Mouse (Mus musculus): ENCODE data around the gene Cyp27a1. TPM values are rescaled to one million over a fixed set of nuclear protein-coding genes. Genes with fewer than 3 reads are reported as not detected.

Cyp27a1 gene
- total and polyA plus RNA-seq, 2 experiments from 2014 or later, result 2.8 to 3.2 TPM

DNA sequence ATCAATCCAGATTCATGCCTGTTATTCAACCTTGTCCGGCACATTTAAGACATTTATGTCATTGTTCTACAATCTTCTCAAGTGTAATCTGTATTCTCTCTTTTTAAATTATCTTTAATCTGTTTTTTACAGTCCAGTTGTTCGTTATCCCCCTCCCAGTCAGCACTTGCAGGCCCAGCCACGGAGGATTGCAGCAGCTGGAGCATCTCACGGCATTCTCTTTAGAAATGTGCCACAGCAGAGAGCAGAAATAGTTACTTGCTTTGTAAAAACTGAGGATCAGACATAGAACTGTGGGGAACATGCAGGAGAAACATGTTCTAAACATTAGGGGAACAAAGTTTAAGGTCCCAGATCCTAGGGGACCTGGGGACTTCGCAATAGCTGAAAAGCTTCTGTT, 8.4 kb upstream of the Cyp27a1 start:
- Histone ChIP-seq H3K27me3 (ENCODE audit: insufficient read depth, low read length) (no peaks in the 10 kb centered on the region), H3K9ac (replicated peaks; ENCODE audit: low read length) (no peak overlapping the region), H3K4me2 (ENCODE audit: low read depth, low read length) (no peak overlapping the region), H3K4me3 (ENCODE audit: low read length) (no peak overlapping the region), H3K9me3 (ENCODE audit: low read length) (no peaks in the 10 kb centered on the region), H3K27ac (no peak overlapping the region), H3K36me3 (ENCODE audit: insufficient read depth, low read length) (no peaks in the 10 kb centered on the region), H3K4me1 (ENCODE audit: insufficient read depth, low read length) (no peaks in the 10 kb centered on the region)
- no peak for TF ChIP-seq CTCF (IDR thresholded peaks at IDR 0.05; ENCODE audit: low read depth)
- ATAC-seq (no peak), DNase-seq (ENCODE audit: low spot score) (no peak)
- WGBS, result 87% methylated on average over 5 of the region's 5 CpGs

DNA sequence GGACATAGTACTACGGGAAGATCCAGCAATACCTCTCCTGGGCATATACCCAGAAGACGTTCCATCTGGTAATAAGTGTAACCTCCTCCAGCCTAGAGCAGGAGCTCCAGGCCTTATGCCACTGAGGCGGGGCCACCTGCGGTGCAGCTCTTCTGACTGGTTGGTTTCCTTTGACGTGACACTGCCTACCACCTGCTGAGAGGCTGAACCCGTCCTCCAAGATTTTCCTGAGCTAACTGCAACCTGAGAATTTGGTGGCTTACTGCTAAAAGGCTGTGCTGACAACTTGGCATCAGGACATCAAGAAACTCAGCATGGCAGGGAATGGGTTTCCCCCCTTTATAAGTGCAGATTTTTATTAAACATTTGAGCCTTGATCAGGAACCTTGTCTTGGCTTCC, 3.8 kb upstream of the Cyp27a1 start:
- Histone ChIP-seq H3K27ac (no peak overlapping the region), H3K27me3 (ENCODE audit: insufficient read depth, low read length) (no peaks in the 10 kb centered on the region), H3K4me1 (ENCODE audit: insufficient read depth, low read length) (0 out of 2 replicates have a peak, but pooled peaks cover 8% of the 10 kb centered on the region), H3K36me3 (ENCODE audit: insufficient read depth, low read length) (no peaks in the 10 kb centered on the region), H3K9me3 (ENCODE audit: low read length) (no peaks in the 10 kb centered on the region), H3K4me2 (ENCODE audit: low read depth, low read length) (no peak overlapping the region), H3K9ac (replicated peaks; ENCODE audit: low read length) (no peak overlapping the region), H3K4me3 (ENCODE audit: low read length) (no peak overlapping the region)
- ATAC-seq, result no peak
- no peak for TF ChIP-seq CTCF (IDR thresholded peaks at IDR 0.05; ENCODE audit: low read depth)
- WGBS, result 36% methylated on average over 6 of the region's 6 CpGs
- no peak for DNase-seq (ENCODE audit: low spot score)

DNA sequence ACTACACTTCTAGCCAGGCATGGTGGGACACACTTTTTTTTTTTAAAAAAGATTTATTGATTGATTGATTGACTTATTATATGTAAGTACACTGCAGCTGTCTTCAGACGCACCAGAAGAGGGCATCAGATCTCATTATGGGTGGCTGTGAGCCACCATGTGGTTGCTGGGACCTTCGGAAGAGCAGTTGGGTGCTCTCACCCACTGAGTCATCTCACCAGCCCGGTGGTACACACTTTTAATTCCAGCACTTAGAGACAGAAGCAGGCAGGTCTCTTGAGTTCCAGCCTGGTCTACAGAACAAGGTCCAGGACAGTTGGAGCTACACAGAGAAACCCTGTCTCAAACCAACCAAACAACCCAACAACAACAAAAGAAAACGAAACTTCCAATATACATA, 1.3 kb upstream of the Cyp27a1 start:
- Histone ChIP-seq H3K9me3 (ENCODE audit: low read length) (no peaks in the 10 kb centered on the region), H3K27me3 (ENCODE audit: insufficient read depth, low read length) (no peaks in the 10 kb centered on the region), H3K4me2 (ENCODE audit: low read depth, low read length) (no peak overlapping the region), H3K4me3 (ENCODE audit: low read length) (no peak overlapping the region), H3K27ac (no peak overlapping the region), H3K36me3 (ENCODE audit: insufficient read depth, low read length) (no peaks in the 10 kb centered on the region), H3K9ac (replicated peaks; ENCODE audit: low read length) (no peak overlapping the region), H3K4me1 (ENCODE audit: insufficient read depth, low read length) (0 out of 2 replicates have a peak, but pooled peaks cover 8% of the 10 kb centered on the region)
- TF ChIP-seq CTCF (IDR thresholded peaks at IDR 0.05; ENCODE audit: low read depth), result no peak
- ATAC-seq (no peak), DNase-seq (ENCODE audit: low spot score) (no peak)
- 62% methylated on average over 4 of the region's 4 CpGs for WGBS

DNA sequence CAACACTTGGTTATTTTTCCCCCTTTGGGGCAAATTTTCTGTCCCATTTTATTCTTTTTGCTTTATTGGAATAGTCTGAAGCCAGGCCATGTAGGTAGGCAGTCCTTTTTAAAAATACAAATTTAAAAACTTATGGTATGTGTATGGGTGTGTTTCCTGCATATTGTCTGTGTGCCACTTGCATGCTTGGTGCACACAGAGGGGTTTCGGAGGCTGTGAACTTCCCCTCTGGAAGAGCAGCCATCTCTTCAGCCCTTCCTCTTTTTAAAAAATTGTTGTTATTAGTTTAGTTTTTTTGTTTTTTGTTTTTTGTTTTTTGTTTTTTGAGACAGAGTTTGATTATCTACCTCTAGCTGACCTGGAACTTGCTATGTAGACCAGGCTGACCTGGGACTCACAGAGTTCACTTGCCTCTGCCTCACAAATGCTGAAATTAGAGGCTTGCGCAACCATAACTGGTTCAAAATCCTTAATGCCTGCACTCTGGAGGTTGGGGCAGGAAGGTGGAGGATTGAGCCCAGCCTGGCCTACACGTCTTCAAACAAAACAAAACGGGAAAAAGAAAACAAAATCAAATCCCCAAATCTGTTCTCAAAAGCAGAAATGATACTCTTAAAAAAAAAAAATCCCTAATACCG, 794 bp upstream of the Cyp27a1 start:
- Histone ChIP-seq H3K4me1 (ENCODE audit: insufficient read depth, low read length) (0 out of 2 replicates have a peak, but pooled peaks cover 8% of the 10 kb centered on the region), H3K27ac (no peak overlapping the region), H3K27me3 (ENCODE audit: insufficient read depth, low read length) (no peaks in the 10 kb centered on the region), H3K9me3 (ENCODE audit: low read length) (no peaks in the 10 kb centered on the region), H3K36me3 (ENCODE audit: insufficient read depth, low read length) (no peaks in the 10 kb centered on the region), H3K9ac (replicated peaks; ENCODE audit: low read length) (no peak overlapping the region), H3K4me2 (ENCODE audit: low read depth, low read length) (peak overlapping the region; percentile 91), H3K4me3 (ENCODE audit: low read length) (peak overlapping the region; percentile 41)
- no peak for ATAC-seq
- DNase-seq (ENCODE audit: low spot score), result no peak
- no peak for TF ChIP-seq CTCF (IDR thresholded peaks at IDR 0.05; ENCODE audit: low read depth)
- WGBS, result 38% methylated on average over 5 of the region's 5 CpGs

DNA sequence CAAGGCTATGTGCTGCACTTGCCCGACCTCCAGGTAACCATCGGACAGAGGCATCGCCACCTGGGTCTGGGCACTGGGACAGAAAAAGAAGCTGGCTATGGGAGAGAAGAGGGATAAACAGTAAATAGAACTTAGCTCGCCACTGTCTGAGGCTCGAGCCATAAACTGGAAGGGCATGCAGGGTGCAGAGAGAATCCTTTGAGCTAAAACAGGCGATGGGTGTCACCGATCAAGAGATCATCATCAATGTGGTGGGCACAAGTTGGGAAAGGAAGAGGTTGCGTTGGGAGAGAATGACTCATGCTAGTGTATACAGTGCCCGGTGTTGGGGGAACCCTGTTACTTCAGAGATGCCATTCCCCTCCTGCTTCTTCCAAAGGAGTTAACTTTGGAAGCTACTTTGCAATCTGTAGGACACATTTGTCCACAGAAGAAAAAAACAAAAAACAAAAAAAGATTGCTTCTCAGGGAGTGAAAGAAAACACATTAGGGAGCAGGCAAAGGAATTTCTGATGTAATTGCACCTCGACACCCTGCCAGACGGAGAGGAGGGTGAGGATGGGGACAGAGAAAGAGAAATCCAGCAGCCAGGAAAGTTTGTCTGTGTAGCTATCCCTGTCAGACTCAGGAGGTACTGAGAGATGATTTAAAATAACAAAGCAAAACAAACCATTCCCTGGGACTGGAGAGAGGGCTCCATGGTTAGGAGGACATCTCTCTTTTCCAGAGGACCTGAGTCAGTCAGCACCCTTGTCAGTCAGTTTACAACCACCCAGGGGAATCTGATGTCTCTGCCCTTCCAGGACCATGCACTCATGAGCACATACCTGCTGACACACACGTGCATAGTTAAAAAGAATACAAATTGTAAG, 721 bp downstream of the Cyp27a1 start:
- Histone ChIP-seq H3K27me3 (ENCODE audit: insufficient read depth, low read length) (no peaks in the 10 kb centered on the region), H3K4me1 (ENCODE audit: insufficient read depth, low read length) (0 out of 2 replicates have a peak, but pooled peaks cover 8% of the 10 kb centered on the region), H3K9ac (replicated peaks; ENCODE audit: low read length) (peak overlapping the region; percentile 50), H3K4me3 (ENCODE audit: low read length) (peak overlapping the region; percentile 41), H3K36me3 (ENCODE audit: insufficient read depth, low read length) (no peaks in the 10 kb centered on the region), H3K9me3 (ENCODE audit: low read length) (no peaks in the 10 kb centered on the region), H3K27ac (no peak overlapping the region), H3K4me2 (ENCODE audit: low read depth, low read length) (peak overlapping the region; percentile 91)
- ATAC-seq (no peak), DNase-seq (ENCODE audit: low spot score) (no peak)
- 26% methylated on average over 12 of the region's 12 CpGs for WGBS
- TF ChIP-seq CTCF (IDR thresholded peaks at IDR 0.05; ENCODE audit: low read depth), result no peak

DNA sequence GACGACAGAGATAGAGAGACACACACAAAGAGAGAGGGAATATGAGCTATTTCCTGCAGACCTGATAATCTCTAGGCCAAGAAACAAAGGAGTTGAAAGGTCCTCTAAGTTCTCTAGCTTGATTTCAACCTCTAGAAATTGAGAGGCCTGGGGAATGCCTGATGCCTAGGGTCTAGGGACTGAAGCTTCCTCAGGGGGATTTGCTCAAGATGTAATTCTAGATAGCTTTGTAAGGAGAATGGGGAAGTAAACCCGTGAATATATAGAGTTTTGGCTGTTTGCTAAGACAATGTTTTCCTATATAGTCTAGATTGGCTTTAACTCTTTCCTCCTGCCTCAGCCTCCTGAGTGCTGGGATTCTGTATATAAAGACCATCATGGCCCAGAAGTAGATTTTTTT, 1.6 kb downstream of the Cyp27a1 start:
- TF ChIP-seq CTCF (IDR thresholded peaks at IDR 0.05; ENCODE audit: low read depth), result no peak
- Histone ChIP-seq H3K4me2 (ENCODE audit: low read depth, low read length) (no peak overlapping the region), H3K9me3 (ENCODE audit: low read length) (no peaks in the 10 kb centered on the region), H3K36me3 (ENCODE audit: insufficient read depth, low read length) (no peaks in the 10 kb centered on the region), H3K27ac (no peak overlapping the region), H3K4me1 (ENCODE audit: insufficient read depth, low read length) (0 out of 2 replicates have a peak, but pooled peaks cover 8% of the 10 kb centered on the region), H3K4me3 (ENCODE audit: low read length) (no peak overlapping the region), H3K9ac (replicated peaks; ENCODE audit: low read length) (no peak overlapping the region), H3K27me3 (ENCODE audit: insufficient read depth, low read length) (no peaks in the 10 kb centered on the region)
- ATAC-seq (no peak), DNase-seq (ENCODE audit: low spot score) (no peak)
- 61% methylated on average over 2 of the region's 2 CpGs for WGBS
